Mouse (Mus musculus) ES-Bruce4 (cell line): ENCODE data around the gene Homer3. TPM values are rescaled to one million over a fixed set of nuclear protein-coding genes. Genes with fewer than 3 reads are reported as not detected.

Experiments used
- H3K27ac ChIP-seq: 2 replicates; pipeline ENCODE4 v1.5.1; 2012; ENCODE audit warnings: low read length, inconsistent platforms; ENCODE audit not compliant: insufficient read depth
- H3K27me3 ChIP-seq: 2 replicates; pipeline ENCODE4 v1.6.1; 2012; ENCODE audit warnings: mild to moderate bottlenecking, low read length, inconsistent platforms; ENCODE audit not compliant: control insufficient read depth, poor library complexity, insufficient read depth, severe bottlenecking
- H3K36me3 ChIP-seq: 2 replicates; pipeline ENCODE4 v1.6.1; 2012; ENCODE audit warnings: inconsistent platforms, mild to moderate bottlenecking, low read length, moderate library complexity; ENCODE audit not compliant: control insufficient read depth, poor library complexity, insufficient read depth, severe bottlenecking
- H3K4me1 ChIP-seq: one replicate; pipeline ENCODE4 v1.8.1; 2011; ENCODE audit warnings: low read length; ENCODE audit not compliant: control insufficient read depth, insufficient read depth
- H3K4me3 ChIP-seq: 2 replicates; pipeline ENCODE4 v1.5.1; 2011; ENCODE audit warnings: low read depth, mild to moderate bottlenecking, low read length
- H3K9ac ChIP-seq: 2 replicates; pipeline ENCODE4 v1.6.1; 2012; ENCODE audit warnings: low read depth, mild to moderate bottlenecking, inconsistent platforms; ENCODE audit not compliant: poor library complexity, severe bottlenecking
- H3K9me3 ChIP-seq: replicated peaks from 2 replicates; pipeline ENCODE4 v1.6.1; 2012; ENCODE audit warnings: mild to moderate bottlenecking, low read length, inconsistent platforms; ENCODE audit not compliant: control insufficient read depth, poor library complexity, insufficient read depth, severe bottlenecking
- CTCF ChIP-seq: IDR thresholded peaks from one replicate; pipeline ENCODE4 v1.8.1; 2011; ENCODE audit warnings: low read depth, low read length
- EP300 ChIP-seq: IDR thresholded peaks from 2 replicates; pipeline ENCODE4 v1.6.1; 2011; ENCODE audit warnings: low read depth, low read length; ENCODE audit not compliant: insufficient read depth
- POLR2A ChIP-seq: IDR thresholded peaks from one replicate; pipeline ENCODE4 v1.8.1; 2011; ENCODE audit warnings: low read length; ENCODE audit not compliant: insufficient read depth
- polyA plus RNA-seq: library from polyadenylated mRNA; stranded (reverse); fragments of >200 nt; gene quantifications from 2 replicates; pipeline ENCODE4 v1.2.4, GENCODE M21; 2011; ENCODE audit warnings: low read depth; ENCODE audit not compliant: missing spikeins, insufficient read depth, insufficient read length

Gene Homer3
- polyA plus RNA-seq, 1 experiment = 37.9 TPM

- Histone ChIP-seq H3K27ac (no peak overlapping the region), H3K4me1 (no peaks in the 10 kb centered on the region), H3K9ac (no peak overlapping the region), H3K27me3 (no peaks in the 10 kb centered on the region), H3K9me3 (no peaks in the 10 kb centered on the region), H3K4me3 (no peak overlapping the region), H3K36me3 (peaks cover 10% of the 10 kb centered on the region; the same call in 1 of the 2 replicates)
- TF ChIP-seq EP300 (no peak), CTCF (no peak), POLR2A (no peak)
Measured at GRCm38 (mm10) chr8:70313399-70313798, 30.8 kb downstream of the Homer3 start.

- Histone ChIP-seq H3K27me3 (no peaks in the 10 kb centered on the region), H3K9ac (peak within 1 kb of the TSS; percentile 73), H3K27ac (no peak within 1 kb of the TSS), H3K4me3 (peak within 1 kb of the TSS; percentile 87), H3K36me3 (peaks cover 10% of the 10 kb centered on the region; the same call in 1 of the 2 replicates), H3K9me3 (no peaks in the 10 kb centered on the region), H3K4me1 (no peaks in the 10 kb centered on the region)
- TF ChIP-seq POLR2A = no peak
- TF ChIP-seq CTCF = no peak
- no peak for TF ChIP-seq EP300
Measured at GRCm38 (mm10) chr8:70315624-70316510, 33.2 kb downstream of the Homer3 start, which contains the start of gene Cers1. Gene Cers1 (plus strand): TSS chr8:70315775.

DNA sequence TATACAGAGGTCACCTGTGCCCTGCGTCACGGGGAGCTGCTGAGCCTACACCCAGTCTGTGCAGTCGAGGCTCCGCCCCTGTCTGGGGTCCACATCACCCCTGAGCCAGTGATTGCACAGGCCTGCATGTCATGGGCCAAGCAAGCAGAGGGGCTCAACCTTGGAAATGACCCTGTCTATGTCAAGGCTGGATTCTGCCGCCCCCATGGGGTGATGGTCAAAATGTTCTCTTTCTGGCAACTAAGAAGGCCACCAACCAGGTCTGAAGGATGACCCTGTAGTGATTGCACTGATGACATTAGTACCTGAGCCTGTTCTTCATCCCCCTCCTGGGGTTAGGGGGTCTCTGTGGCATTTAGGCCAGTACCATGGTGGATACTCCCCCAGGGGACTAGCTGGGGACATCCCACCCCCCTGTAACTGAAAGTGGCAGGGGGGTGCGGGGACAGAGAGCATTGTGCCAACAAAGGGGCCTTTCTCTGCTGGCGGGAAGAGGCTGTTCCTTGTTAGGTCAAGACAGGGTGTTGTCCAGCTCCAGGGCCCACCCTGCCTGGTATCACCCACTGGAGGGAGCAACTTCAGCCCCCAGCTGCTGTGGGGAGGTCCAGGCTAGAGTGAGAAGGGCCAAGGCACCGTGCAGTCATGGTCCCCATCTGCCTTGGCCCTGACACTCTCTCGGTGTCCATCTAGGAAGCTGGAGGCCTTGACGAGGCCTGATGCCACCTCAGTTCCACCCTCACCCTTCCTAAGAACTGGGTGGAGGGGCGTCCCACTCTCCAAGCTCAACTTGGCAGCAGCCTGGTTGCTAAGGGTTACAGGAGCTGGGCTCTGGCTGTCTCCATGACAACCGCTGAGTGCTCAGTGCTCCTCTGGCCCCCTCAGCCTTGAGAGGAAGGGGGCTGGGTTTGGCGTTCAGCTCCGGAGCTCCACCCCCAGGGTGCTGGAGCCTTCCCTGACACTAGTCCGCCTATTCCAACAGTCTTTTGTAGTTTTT, 34.2 kb downstream of the Homer3 start:
- Histone ChIP-seq H3K4me1 (no peaks in the 10 kb centered on the region), H3K27me3 (no peaks in the 10 kb centered on the region), H3K9me3 (no peaks in the 10 kb centered on the region), H3K4me3 (peak overlapping the region; percentile 87), H3K36me3 (0 out of 2 replicates have a peak, but pooled peaks cover 6% of the 10 kb centered on the region), H3K27ac (no peak overlapping the region), H3K9ac (peak overlapping the region; percentile 73)
- no peak for TF ChIP-seq POLR2A
- no peak for TF ChIP-seq EP300
- no peak for TF ChIP-seq CTCF

DNA sequence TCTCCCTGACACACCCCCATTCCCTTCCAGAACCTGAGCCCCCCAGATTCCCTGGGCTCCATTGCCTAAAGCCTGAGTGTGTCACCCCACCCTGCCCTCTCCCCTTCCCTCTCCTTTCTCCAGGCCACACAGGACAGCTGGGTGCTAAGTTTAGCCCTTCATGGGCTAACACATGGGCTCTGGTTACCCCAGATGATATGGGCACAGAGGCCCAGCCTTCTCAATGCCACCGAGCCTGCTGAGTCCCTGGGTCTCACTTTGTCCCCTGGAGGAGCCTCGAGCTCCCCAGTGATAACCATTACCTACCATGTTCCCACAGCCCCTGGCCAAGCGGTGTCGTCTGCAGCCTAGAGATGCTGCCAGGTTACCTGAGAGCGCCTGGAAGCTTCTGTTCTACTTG, 35.2 kb downstream of the Homer3 start:
- Histone ChIP-seq H3K27me3 (no peaks in the 10 kb centered on the region), H3K4me3 (no peak overlapping the region), H3K27ac (no peak overlapping the region), H3K4me1 (no peaks in the 10 kb centered on the region), H3K9ac (no peak overlapping the region), H3K36me3 (0 out of 2 replicates have a peak, but pooled peaks cover 2% of the 10 kb centered on the region), H3K9me3 (no peaks in the 10 kb centered on the region)
- no peak for TF ChIP-seq CTCF
- TF ChIP-seq EP300 = no peak
- TF ChIP-seq POLR2A = no peak

- H3K36me3 ChIP-seq = no peaks in the 10 kb centered on the region
- TF ChIP-seq POLR2A (no peak), EP300 (no peak), CTCF (no peak)
Measured at GRCm38 (mm10) chr8:70323716-70324115, 41.1 kb downstream of the Homer3 start.

More at GRCm38 (mm10) chr8:70323716-70324115, 41.1 kb downstream of the Homer3 start:
- Histone ChIP-seq H3K4me1 (no peaks in the 10 kb centered on the region), H3K9ac (no peak overlapping the region), H3K4me3 (no peak overlapping the region), H3K27ac (no peak overlapping the region), H3K9me3 (no peaks in the 10 kb centered on the region), H3K27me3 (no peaks in the 10 kb centered on the region)
